Mouse (Mus musculus): ENCODE measurements around the gene Mc3r.

Mc3r gene

DNA sequence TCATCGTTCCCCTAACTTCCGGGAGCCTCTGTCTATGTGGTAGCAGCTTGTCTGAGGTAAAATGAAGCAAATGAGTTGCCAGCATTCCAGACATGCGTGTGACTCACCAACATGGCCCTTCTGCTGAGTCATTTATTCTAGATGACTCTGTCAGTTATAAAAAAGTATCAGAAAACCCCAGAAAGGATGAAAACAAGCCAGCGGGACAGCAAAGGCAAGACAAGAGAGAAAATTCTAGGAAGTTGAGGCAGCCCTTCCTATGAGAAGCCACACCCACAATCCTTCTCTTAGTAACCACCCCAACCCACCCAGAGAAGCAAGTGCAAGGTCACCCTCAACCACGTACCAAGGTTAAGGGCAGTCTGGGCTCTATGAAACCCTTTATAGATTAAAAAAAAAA lies 8.7 kb downstream of the Mc3r start:
- DNase-seq = peak; percentile 31

GRCm38 (mm10) chr2:172257471-172258065 lies 9.3 kb downstream of the Mc3r start:
- no peak for DNase-seq

DNA sequence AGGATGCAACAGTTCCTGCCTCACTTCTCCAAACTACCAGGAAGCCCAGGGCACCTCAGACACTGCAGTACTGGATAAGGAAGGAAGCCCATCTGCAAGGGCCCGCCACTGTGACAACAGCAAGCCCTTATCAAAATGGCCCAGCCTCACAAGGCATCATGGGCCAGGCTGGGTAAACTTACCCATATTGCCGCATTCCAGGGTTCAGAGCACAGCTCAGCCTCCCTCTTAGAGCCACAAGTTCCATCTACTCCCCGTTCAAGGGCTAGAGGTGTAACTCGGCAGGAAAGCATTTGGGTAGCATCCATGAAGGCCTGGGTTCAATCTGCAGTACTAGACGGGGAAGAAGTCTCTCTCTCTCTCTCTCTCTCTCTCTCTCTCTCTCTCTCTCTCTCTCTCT lies 11.8 kb downstream of the Mc3r start:
- no peak for DNase-seq

DNA sequence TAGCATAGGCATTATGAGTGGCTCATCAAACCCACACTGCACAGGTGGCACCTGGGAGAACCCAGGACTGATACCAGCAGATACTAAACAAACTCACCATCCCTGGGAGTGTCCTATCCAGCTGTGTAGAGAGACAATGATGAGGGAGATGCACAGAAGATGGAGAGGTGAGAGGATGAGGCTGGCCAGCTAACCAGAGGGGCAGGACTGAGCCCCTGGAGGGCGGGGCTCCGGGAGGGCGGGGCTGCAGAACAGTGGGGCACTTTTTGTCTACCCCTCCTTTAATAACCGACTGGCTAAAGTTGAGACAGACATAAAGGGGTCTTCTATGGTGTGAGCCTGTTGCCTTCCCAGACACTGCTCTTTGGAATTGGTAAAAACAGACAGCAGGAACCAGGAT lies 13.1 kb downstream of the Mc3r start:
- no peak for DNase-seq

GRCm38 (mm10) chr2:172263216-172263615 lies 14.9 kb downstream of the Mc3r start:
- DNase-seq = no peak

- DNase-seq = no peak
Measured at GRCm38 (mm10) chr2:172269907-172270306, 21.6 kb downstream of the Mc3r start.

DNA sequence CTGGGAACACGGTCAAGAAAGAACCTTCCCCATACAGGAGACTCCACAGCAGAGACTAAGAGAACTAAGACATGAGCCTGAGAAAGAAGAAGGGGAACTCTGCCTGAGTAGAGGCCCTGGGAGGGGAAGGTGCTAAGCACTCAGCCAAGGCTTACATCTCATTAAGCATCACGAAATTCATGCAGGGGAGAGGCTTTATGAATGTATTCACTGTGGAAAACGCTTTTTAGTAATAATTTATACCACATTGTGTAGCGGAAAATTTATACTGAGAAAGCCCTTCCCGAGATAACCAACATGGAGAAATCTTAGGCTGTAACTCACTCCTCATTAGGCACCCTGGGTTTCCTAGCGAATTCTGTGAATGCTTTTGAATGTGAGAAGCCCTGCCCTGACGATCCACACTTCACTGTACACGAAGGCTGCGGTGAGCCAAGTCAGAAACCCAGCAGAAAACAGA lies 22.2 kb downstream of the Mc3r start:
- DNase-seq = no peak

GRCm38 (mm10) chr2:172270974-172271697 lies 22.8 kb downstream of the Mc3r start:
- no peak for DNase-seq

DNA sequence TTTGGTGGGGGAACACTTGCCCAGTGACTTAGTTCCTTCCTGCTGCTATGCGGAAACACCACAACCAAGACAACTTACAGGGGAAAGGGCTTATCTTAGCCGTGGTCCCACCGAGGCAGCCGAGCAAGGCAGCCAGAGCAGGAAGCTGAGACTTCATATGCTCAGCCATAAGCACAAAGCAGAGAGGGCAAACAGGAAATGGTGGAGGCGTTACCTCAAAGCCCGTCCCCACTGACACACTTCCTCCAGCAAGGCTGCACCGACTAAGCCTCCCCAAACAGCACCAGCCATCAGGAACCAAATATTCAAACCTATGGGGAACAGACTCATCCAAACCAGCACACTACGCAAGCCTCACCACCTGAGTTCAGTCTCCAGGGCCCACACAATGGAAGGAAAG lies 26.4 kb downstream of the Mc3r start:
- DNase-seq = no peak

- no peak for DNase-seq
Measured at GRCm38 (mm10) chr2:172276155-172276554, 27.9 kb downstream of the Mc3r start.

- DNase-seq = no peak
Measured at GRCm38 (mm10) chr2:172278979-172279378, 30.7 kb downstream of the Mc3r start.

DNA sequence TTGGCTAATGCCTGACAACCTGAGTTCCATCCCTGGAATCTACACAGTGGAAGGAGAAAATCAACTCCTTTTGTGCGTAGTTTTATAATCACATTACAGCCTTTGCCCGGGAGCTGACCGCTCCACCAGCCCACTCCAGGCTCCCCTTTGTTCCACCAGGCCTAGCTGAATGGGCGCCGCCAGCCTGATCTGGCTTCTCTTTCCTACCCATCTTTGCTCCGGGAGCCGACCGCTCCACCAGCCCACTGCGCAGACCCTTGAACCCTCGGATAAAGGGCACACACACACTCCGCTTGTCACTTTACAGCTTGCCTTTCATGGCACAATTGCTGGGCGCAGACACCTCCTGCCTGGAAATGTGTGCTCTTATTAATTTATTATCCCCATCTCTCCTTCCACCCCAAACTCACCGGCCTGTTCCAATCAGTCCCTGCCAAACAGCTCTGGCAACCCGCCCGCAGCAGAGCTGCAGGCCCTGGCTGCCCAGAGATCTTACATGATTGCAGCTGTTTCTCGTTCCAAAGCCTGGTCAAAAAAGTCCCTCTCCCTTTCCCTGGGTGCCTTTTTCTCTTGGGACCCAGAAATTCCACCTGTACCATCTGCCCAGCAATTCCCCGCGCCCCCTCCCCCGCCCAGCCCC lies 33.9 kb downstream of the Mc3r start:
- no peak for DNase-seq

- no peak for DNase-seq
Measured at GRCm38 (mm10) chr2:172287715-172288114, 39.4 kb downstream of the Mc3r start.

GRCm38 (mm10) chr2:172288965-172289364 lies 40.7 kb downstream of the Mc3r start:
- DNase-seq = no peak

GRCm38 (mm10) chr2:172289632-172290031 lies 41.3 kb downstream of the Mc3r start:
- DNase-seq = no peak

DNA sequence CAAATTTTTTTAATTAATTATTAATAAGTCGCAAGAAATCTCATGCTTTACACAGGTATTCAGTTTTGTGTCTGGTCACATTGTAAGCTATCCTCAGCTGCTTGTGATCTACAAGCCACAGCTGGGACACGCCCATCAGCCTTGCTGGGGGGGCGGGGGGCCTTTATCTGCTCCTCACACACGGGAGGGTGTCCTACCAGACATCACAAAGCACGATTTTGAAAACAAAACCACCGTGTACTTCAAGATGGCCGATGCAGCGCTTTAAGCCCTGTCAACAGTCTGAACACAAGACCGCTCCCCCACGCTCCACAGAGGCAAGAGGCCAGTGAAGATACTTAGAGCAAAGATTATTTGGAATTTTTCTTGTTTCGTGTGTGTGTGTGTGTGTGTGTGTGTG lies 42.2 kb downstream of the Mc3r start:
- no peak for DNase-seq

- DNase-seq = no peak
Measured at GRCm38 (mm10) chr2:172291025-172291424, 42.7 kb downstream of the Mc3r start.

- DNase-seq = no peak
Measured at GRCm38 (mm10) chr2:172291755-172292524, 43.6 kb downstream of the Mc3r start.

DNA sequence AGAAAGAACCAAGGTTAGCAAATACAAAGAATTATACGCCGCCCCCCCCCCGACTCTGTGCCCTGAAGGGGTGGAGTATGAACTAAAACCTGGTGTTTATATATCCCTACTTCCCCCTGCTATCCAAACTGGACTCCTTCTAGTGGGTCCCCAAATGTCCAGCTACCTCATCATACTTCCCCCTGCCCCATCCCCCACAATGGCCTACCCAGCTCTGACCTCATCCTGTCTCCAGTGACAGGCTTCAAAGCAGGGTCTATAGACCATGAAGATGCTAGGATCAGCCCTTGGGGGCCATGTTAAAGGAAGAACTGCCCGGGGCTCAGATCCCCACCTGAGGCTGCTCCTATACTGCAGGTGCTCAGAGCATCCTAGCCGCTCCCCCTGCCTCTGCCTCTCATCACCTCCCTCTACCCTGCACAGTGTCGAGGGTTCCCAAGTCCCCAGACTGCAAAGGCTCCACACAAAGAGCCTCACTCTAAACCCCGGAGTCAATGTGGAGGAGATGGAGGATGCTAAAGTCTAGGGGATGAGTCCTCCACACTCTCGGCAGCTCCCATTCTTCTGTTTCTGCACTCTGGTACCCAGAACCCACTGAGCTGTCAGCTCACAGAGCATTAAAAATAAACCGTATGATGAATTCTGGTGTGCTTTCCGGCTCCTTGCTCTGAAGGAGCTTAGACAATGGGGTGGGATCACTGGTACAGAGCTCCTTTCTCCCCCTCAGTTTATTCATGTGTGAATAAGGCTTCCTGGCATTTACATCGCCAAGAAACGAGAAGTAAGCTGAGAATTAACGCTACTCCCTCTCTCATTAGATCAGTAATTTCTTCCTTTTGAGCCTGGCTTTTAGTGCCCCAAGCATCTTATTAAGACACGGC lies 44.5 kb downstream of the Mc3r start:
- no peak for DNase-seq

GRCm38 (mm10) chr2:172298083-172298482 lies 49.8 kb downstream of the Mc3r start:
- no peak for DNase-seq

DNA sequence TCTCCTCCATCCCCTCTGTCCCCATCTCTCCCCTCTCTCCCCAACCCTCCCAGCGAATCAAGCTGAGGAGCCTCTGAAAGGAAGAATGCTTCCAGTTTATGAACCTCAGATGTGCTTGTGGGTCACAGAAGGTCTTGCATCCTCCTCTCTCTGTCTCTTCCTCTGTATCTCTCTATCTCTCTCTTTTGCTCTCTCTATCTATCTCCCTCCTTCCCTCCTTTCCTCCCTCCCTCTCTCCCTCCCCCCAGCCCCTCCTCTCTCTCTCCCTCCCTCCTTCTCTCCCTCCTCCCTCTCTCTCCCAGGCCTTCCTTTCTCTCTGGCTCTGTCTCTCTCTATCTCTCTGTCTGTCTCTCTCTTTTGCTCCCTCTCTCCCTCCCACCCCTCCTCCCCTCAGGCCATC lies 50.2 kb downstream of the Mc3r start:
- DNase-seq = no peak
